Mouse (Mus musculus): ENCODE measurements at regions not wholly inside any gene's neighbourhood (a gene's known extent, or its start where the extent isn't known, plus 50 kb on each side); places are given as distances from the start of the nearest gene placed in this dataset.

- 59% methylated on average over 2 of the region's 2 CpGs for WGBS
- no peak overlapping the region for H3K9ac ChIP-seq
- no peak overlapping the region for H3K4me3 ChIP-seq
- H3K4me1 ChIP-seq = peaks cover 12% of the 10 kb centered on the region
- no peaks in the 10 kb centered on the region for H3K27me3 ChIP-seq (replicated peaks)
- ATAC-seq (ENCODE audit: extremely low read depth, insufficient number of reproducible peaks, low FRiP score, low TSS enrichment) = no peak
- H3K36me3 ChIP-seq = no peaks in the 10 kb centered on the region
- no peak overlapping the region for H3K4me2 ChIP-seq
- H3K27ac ChIP-seq (replicated peaks) = no peak overlapping the region
- no peaks in the 10 kb centered on the region for H3K9me3 ChIP-seq
These were observed 244.9 kb upstream of the Nmur2 start for GRCm38 (mm10) chr11:56285575-56286260.

- no peaks in the 10 kb centered on the region for H3K9me3 ChIP-seq
- ATAC-seq (ENCODE audit: extremely low read depth, insufficient number of reproducible peaks, low FRiP score, low TSS enrichment) = no peak
- no peak overlapping the region for H3K9ac ChIP-seq
- 78% methylated on average over 4 of the region's 4 CpGs for WGBS
- H3K27me3 ChIP-seq (replicated peaks) = no peaks in the 10 kb centered on the region
- H3K27ac ChIP-seq (replicated peaks) = no peak overlapping the region
- peaks cover 12% of the 10 kb centered on the region for H3K4me1 ChIP-seq
- no peak overlapping the region for H3K4me3 ChIP-seq
- H3K4me2 ChIP-seq = no peak overlapping the region
- no peaks in the 10 kb centered on the region for H3K36me3 ChIP-seq
These were observed 240.4 kb upstream of the Nmur2 start for GRCm38 (mm10) chr11:56281201-56281600.

DNA sequence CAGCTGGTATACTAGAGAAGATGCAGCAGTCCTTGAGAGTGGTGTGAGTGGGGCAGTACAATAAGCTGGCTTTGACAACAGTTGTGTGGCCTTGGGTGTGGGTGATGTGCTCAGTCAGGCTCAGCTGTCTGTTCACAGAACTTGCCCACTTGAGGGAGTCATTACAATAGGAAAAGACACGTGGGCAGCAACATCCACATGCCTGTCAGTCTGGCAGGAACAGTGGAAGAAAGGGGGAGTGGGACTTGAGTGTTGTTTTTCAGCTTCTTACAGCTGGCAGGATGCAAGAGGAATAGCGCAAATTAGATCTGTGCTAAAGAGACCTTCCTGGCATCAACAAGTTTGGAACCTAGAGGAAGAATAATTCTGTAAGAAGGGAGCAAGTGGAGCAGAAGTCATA lies 239.4 kb upstream of the Nmur2 start:
- WGBS = 45% methylated on average over 2 of the region's 2 CpGs
- Histone ChIP-seq H3K27me3 (replicated peaks) (no peaks in the 10 kb centered on the region), H3K36me3 (no peaks in the 10 kb centered on the region)

DNA sequence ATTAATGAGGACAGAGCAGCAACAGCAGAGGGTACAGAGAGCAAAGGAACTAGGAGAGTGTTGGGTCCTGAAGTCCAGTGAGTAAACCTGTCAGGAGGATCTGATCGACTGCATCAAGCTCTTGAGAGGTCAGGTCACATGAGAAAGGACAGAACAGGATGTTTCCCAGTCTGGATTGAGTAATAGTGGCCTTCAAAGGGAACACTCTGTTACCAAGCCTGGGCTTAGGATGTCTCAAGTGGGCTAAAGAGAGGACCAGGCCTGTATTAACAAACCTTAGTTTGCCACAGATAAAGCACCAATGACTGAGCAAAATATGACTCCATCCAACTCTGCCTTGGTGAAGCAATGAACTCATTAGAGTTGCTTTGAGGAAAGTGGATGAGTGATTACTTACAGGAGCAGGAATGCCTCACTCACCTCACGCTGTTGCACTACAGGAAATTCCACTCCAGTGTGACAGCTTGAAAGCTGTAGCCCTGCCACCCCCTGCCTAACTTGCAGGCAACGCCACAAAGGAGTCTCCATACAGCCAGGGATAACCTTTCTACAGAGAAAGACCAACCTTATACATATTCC lies 229.2 kb upstream of the Nmur2 start:
- Histone ChIP-seq H3K27ac (replicated peaks) (no peak overlapping the region), H3K9ac (no peak overlapping the region), H3K36me3 (no peaks in the 10 kb centered on the region), H3K4me2 (no peak overlapping the region), H3K4me1 (peaks cover 12% of the 10 kb centered on the region), H3K4me3 (no peak overlapping the region), H3K27me3 (replicated peaks) (no peaks in the 10 kb centered on the region), H3K9me3 (no peaks in the 10 kb centered on the region)
- ATAC-seq (ENCODE audit: extremely low read depth, insufficient number of reproducible peaks, low FRiP score, low TSS enrichment) = no peak
- 17% methylated on average over 3 of the region's 3 CpGs for WGBS

More for the DNA sequence above, 239.4 kb upstream of the Nmur2 start:
- peaks cover 11% of the 10 kb centered on the region for H3K4me1 ChIP-seq
- no peak overlapping the region for H3K4me3 ChIP-seq
- H3K4me2 ChIP-seq = no peak overlapping the region
- H3K9ac ChIP-seq = no peak overlapping the region
- ATAC-seq (ENCODE audit: extremely low read depth, insufficient number of reproducible peaks, low FRiP score, low TSS enrichment) = no peak
- no peak overlapping the region for H3K27ac ChIP-seq (replicated peaks)
- no peaks in the 10 kb centered on the region for H3K9me3 ChIP-seq

GRCm38 (mm10) chr11:56262726-56263125 lies 221.9 kb upstream of the Nmur2 start:
- no peak overlapping the region for H3K9ac ChIP-seq
- H3K4me2 ChIP-seq = no peak overlapping the region
- H3K9me3 ChIP-seq = no peaks in the 10 kb centered on the region
- H3K4me3 ChIP-seq = no peak overlapping the region
- H3K27ac ChIP-seq (replicated peaks) = no peak overlapping the region
- WGBS = 83% methylated on average over 10 of the region's 10 CpGs
- no peaks in the 10 kb centered on the region for H3K27me3 ChIP-seq (replicated peaks)
- no peaks in the 10 kb centered on the region for H3K36me3 ChIP-seq
- no peaks in the 10 kb centered on the region for H3K4me1 ChIP-seq
- no peak for ATAC-seq (ENCODE audit: extremely low read depth, insufficient number of reproducible peaks, low FRiP score, low TSS enrichment)

DNA sequence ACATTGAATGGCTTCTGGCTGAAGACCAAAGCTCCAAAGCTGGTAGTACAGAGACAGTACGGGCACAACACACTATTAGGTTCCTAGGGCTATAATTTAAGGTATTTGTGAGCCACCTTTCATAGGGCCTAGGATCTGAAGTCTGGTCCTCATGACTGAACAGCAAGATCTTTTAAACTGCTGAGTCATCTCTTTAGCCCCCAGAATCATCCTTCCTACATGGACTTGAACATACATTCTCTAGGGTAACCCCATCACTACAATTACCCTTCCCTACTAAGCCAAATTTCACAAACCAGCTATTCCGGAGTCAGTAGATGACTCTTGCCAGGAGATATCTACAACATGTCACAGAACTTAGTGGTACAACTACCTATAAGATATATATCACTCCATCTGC lies 215.5 kb upstream of the Nmur2 start:
- no peak overlapping the region for H3K9ac ChIP-seq
- no peak for ATAC-seq (ENCODE audit: extremely low read depth, insufficient number of reproducible peaks, low FRiP score, low TSS enrichment)
- H3K9me3 ChIP-seq = no peaks in the 10 kb centered on the region
- H3K36me3 ChIP-seq = no peaks in the 10 kb centered on the region
- H3K27me3 ChIP-seq (replicated peaks) = 0 out of 2 replicates have a peak, but pooled peaks cover 4% of the 10 kb centered on the region
- 81% methylated on average over 2 of the region's 2 CpGs for WGBS
- no peak overlapping the region for H3K4me3 ChIP-seq
- H3K4me2 ChIP-seq = no peak overlapping the region
- no peaks in the 10 kb centered on the region for H3K4me1 ChIP-seq
- H3K27ac ChIP-seq (replicated peaks) = no peak overlapping the region

DNA sequence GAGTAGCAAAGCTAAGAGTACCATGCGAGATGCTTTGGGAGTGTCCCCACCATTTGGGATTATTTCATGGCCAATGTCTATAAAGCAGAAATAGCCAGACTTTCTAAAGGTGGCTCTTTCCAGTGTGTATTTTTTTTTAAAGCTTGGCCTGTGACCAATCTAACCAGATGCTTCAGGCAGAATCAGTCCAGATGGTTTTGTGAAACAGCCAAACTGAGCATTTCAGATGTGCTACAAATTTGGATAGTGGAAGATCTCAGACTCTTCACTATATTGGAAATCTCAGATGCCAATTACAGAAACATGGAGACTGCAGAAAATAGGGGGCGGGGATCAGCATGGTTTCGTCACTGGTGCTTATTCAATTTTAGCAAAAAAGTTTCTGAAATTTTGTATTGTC lies 213.6 kb upstream of the Nmur2 start:
- H3K4me3 ChIP-seq = no peak overlapping the region
- WGBS = 79% methylated on average over 3 of the region's 3 CpGs
- H3K9me3 ChIP-seq = no peaks in the 10 kb centered on the region
- H3K27me3 ChIP-seq (replicated peaks) = 0 out of 2 replicates have a peak, but pooled peaks cover 4% of the 10 kb centered on the region
- H3K9ac ChIP-seq = no peak overlapping the region
- H3K4me1 ChIP-seq = peaks cover 8% of the 10 kb centered on the region
- H3K4me2 ChIP-seq = no peak overlapping the region
- no peak overlapping the region for H3K27ac ChIP-seq (replicated peaks)
- no peak for ATAC-seq (ENCODE audit: extremely low read depth, insufficient number of reproducible peaks, low FRiP score, low TSS enrichment)
- no peaks in the 10 kb centered on the region for H3K36me3 ChIP-seq

- Histone ChIP-seq H3K9me3 (no peaks in the 10 kb centered on the region), H3K4me2 (no peak overlapping the region), H3K27me3 (replicated peaks) (0 out of 2 replicates have a peak, but pooled peaks cover under 1% of the 10 kb centered on the region), H3K27ac (replicated peaks) (no peak overlapping the region), H3K9ac (no peak overlapping the region), H3K4me1 (peaks cover 8% of the 10 kb centered on the region), H3K36me3 (no peaks in the 10 kb centered on the region), H3K4me3 (no peak overlapping the region)
- 30% methylated on average over 4 of the region's 4 CpGs for WGBS
- ATAC-seq (ENCODE audit: extremely low read depth, insufficient number of reproducible peaks, low FRiP score, low TSS enrichment) = no peak
These were observed 206.6 kb upstream of the Nmur2 start for GRCm38 (mm10) chr11:56247333-56247823.

- ATAC-seq (ENCODE audit: extremely low read depth, insufficient number of reproducible peaks, low FRiP score, low TSS enrichment) = no peak
- H3K4me1 ChIP-seq = peaks cover 8% of the 10 kb centered on the region
- 50% methylated on average over 5 of the region's 5 CpGs for WGBS
These were observed 205.9 kb upstream of the Nmur2 start for GRCm38 (mm10) chr11:56246549-56247332.

DNA sequence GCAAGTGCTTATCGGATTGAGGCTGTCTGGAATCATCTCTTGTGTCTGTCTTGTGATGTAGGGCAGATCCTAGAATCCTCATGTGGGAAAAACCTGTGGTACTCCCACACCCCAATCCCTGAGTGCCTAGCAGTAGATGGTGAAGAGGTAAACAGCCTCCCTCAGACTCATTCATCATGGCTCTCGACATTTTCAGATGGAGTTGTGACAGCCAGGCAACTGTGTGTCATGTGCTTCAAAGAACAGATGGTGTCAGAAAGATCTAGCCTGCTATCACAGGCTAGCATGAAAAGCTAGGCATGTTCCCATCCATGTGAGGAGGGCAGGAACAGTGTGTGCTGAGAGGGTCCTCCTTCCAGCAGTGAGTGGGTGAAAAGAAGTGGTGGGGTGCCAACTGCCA lies 204.1 kb upstream of the Nmur2 start:
- Histone ChIP-seq H3K36me3 (no peaks in the 10 kb centered on the region), H3K4me1 (peaks cover 1% of the 10 kb centered on the region; the same call in 1 of the 2 replicates), H3K27ac (replicated peaks) (no peak overlapping the region), H3K9me3 (no peaks in the 10 kb centered on the region), H3K4me3 (no peak overlapping the region), H3K9ac (no peak overlapping the region), H3K27me3 (replicated peaks) (no peaks in the 10 kb centered on the region), H3K4me2 (no peak overlapping the region)
- 69% methylated on average over 2 of the region's 2 CpGs for WGBS
- no peak for ATAC-seq (ENCODE audit: extremely low read depth, insufficient number of reproducible peaks, low FRiP score, low TSS enrichment)

More at GRCm38 (mm10) chr11:56246549-56247332, 205.9 kb upstream of the Nmur2 start:
- H3K4me3 ChIP-seq = no peak overlapping the region
- no peak overlapping the region for H3K27ac ChIP-seq (replicated peaks)
- H3K9ac ChIP-seq = no peak overlapping the region
- no peaks in the 10 kb centered on the region for H3K9me3 ChIP-seq
- H3K27me3 ChIP-seq (replicated peaks) = no peaks in the 10 kb centered on the region
- H3K4me2 ChIP-seq = no peak overlapping the region
- no peaks in the 10 kb centered on the region for H3K36me3 ChIP-seq

- ATAC-seq (ENCODE audit: extremely low read depth, insufficient number of reproducible peaks, low FRiP score, low TSS enrichment) = no peak
- Histone ChIP-seq H3K4me2 (no peak overlapping the region), H3K9ac (no peak overlapping the region), H3K4me3 (no peak overlapping the region), H3K27me3 (replicated peaks) (no peaks in the 10 kb centered on the region), H3K9me3 (no peaks in the 10 kb centered on the region), H3K27ac (replicated peaks) (no peak overlapping the region), H3K36me3 (no peaks in the 10 kb centered on the region), H3K4me1 (no peaks in the 10 kb centered on the region)
- WGBS = 62% methylated on average over 8 of the region's 8 CpGs
These were observed 202.6 kb upstream of the Nmur2 start for GRCm38 (mm10) chr11:56243447-56243846.
